Mouse (Mus musculus): ENCODE results near the gene Pla2g4e. TPM values are rescaled to one million over a fixed set of nuclear protein-coding genes. Genes with fewer than 3 reads are reported as not detected.
A peak's percentile ranks its signal among the peaks of the same experiment; 100 is the strongest.

The Pla2g4e gene
- total RNA-seq, 2 experiments from 2014 or later, result 39.9 to 42.6 TPM

DNA sequence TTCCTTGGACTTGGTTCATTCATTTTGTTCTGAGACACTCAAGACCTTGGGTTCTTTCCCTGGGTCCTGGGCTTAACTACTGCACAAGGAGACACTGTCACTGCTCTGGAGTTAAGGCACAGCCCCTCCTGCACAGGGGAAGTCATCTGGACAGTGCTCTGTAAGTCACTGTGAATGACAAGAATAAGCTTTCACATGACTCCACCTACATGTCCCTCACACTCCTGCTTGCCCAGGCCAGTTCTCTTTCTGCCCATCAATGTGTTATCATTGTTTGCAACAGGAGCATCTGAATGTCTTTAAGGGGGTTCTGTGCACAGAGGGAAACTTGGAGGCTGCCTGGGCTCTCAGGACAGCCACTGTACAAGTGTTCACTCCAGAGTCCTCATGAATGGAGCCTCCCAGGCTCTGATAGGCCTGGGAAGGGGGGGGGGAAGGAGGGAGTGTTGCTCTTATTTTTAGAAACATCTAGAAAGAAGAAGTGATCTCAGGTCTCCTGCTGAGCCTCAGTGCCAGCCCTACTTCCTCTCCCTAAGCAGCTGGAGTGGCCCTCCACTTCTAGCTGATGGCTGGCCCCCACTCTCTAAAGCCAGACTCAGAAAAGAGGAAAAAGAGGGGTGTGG, 110.6 kb downstream of the Pla2g4e start:
- intact Hi-C loops (cut with DNase I), result no loop called here
- peak; percentile 20 to 42 for DNase-seq (ENCODE audit: extremely low spot score in 1 of 2, low spot score in 2 of 2)

DNA sequence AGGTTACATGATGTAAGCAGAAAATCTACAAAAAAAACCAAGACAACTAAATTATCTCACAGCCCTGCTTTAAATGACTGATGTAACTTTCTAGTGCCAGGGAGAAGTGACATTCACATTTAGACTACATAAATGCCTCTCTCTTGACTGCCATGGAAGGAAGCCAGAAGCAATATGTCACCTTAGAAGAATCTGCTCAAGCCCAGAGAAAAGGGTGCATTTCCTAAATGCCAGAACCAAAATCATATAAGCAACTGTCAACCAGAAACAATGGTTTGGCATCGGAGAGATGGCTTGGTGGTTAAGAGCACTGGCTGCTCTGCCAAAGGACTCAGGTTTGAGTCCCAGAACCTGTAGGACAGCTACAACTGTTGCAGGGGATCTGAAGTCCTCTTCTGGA, 113.3 kb downstream of the Pla2g4e start:
- DNase-seq (ENCODE audit: extremely low spot score in 1 of 2, low spot score in 2 of 2), result no peak
- intact Hi-C loops (cut with DNase I), result no loop called here

DNA sequence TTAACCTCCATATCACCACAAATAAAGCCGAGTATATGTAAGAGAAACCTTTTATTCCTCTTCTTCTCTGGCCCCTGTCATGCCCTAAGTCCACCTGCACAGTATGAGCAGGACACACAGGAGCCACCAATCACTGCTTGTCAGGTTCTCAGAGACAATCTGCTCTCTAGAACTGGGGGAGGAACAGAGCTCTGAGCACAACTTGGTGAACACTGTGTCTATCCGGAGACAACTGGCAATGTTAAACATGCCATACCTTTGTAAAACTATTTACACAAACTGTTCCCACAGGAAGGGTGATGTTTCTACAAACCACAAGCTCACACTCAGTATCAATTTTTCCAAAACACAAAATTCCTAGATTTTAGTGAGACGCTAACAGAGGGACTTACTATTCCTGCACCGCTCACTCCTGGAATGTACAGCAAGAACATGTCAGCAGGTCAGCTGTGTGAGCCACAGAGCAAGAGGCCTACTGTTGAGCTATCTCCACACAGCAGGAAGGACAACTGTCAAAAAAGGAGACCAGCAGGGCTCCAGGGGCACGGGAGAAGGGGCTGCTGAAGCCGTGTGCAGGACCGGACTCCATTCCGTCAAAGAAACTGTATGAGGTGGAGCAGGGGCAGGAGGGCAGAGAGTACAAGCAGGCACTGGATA, 115.8 kb downstream of the Pla2g4e start:
- intact Hi-C loops (cut with DNase I), result no loop called here
- DNase-seq (ENCODE audit: extremely low spot score in 1 of 2, low spot score in 2 of 2), result no peak

DNA sequence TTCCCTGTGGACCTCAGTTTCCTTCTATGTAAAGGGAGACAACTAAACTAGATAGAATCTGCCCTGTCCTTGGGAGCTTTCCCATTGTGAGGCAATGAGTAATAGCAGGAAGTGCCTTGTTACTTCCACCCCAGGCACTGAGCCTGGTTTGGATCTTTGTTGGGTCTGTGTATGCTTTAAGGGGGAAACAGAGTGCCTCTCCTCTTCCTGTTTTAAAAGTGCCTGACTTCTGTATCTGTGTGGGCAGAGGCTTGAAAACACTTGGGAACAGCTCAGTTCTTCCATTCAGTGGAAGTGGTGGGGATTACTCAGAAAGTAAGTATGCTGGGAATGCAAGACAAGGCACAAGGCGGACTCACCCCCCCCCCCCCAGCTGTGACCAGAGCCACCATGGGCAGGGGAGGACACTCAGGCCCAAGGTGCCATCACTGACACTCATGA, 116.5 kb downstream of the Pla2g4e start:
- no peak for DNase-seq (ENCODE audit: extremely low spot score in 1 of 2, low spot score in 2 of 2)

DNA sequence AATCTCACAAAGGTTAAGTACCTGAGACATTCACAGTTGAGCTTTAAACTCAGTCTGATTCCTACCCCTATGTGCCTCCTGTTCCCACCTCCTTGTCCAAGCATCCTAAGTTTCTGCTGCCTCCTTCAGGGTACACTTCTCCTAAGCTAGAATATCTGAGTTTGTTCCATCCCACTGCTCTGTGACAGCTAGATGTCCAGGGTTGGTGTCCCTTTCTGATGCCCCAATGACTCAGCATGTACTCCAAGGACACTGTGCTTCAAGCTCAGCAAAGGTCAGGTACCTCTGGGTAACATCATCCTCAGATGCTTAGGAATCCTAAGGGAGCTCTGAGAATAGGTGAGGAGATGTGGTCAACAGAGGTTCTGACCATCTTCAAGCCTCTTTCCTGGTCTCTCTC, 117.1 kb downstream of the Pla2g4e start:
- intact Hi-C loops (cut with DNase I), result no loop called here
- no peak for DNase-seq (ENCODE audit: extremely low spot score in 1 of 2, low spot score in 2 of 2)

More for the DNA sequence above, 116.5 kb downstream of the Pla2g4e start:
- intact Hi-C loops (cut with DNase I), result no loop called here

DNA sequence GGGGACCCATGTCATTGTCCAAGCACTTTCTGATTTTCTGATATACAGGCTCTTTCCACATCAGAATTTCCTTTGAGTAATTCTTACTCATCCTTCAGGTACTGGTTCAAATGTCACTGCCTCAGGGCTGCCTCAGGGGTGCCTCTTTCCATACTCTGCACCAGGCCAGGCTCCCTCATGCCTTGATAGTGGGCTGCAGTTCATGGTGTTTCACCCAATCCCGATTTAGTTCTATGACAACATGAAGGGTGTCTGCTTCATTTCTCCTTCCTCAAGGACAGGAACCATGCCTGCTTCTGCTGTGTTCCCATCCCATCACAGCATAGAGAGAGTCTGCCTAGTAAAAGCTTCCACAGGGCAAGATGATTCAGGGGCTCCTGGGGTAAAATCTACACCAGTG, 118.2 kb downstream of the Pla2g4e start:
- no peak for DNase-seq (ENCODE audit: extremely low spot score in 1 of 2, low spot score in 2 of 2)
- intact Hi-C loops (cut with DNase I), result no loop called here

DNA sequence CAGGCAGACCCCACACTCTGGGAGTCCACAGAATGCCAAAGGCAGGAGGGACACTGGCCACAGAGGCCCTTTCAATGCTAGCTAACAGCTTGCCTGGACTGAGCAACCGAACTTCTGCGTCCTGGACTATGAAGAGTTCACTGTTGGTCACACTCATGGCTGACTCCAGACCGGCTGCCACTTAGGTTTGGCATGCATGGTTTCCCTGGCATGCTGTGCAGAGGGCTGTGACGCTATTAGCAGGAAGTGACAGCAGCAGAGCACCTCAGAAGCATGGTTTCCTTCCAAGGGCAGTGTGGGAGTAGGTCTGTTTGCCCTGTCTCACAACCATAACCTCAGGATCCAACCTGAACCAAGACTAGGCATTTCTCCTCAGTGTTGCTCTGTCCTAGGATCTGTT, 118.7 kb downstream of the Pla2g4e start:
- no peak for DNase-seq (ENCODE audit: extremely low spot score in 1 of 2, low spot score in 2 of 2)
- intact Hi-C loops (cut with DNase I), result no loop called here

DNA sequence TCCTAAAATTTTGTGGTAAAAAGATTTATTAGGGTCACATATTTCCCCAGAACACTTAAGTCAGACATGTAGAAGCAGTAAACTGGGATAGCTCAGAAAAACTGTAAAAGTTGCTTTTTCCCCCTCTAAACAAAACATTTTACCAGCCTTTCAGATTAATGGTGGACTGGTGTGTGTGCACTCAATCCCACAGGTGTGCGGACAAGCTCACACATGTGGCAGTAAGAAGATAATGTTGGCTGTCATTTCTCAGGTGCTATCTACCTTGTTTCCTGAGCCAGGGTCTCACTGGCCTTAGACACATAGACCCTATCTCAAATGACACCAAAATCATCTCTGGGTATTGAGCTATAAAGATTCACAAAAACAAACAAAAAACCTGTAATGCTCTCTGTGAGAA, 119.7 kb downstream of the Pla2g4e start:
- intact Hi-C loops (cut with DNase I), result no loop called here
- DNase-seq (ENCODE audit: extremely low spot score in 1 of 2, low spot score in 2 of 2), result no peak

DNA sequence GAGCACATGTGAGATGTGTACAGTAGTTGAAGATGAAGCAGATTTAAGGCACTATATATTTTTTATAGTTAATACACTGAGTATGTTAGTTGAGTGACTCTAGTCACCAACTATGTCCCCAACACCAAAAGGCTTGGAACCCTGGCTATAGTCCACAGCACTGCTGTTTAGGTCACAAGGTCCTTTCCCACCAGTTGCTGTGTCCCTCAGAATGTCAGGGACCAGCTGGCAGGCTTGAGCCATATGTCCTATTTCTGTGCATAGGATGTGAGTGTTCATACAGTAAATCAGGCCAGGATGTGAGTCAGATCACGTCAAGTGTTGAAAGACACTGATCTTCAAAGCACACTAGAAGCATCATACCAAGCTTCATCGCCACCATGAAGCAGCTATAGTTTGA, 120.2 kb downstream of the Pla2g4e start:
- no peak for DNase-seq (ENCODE audit: extremely low spot score in 1 of 2, low spot score in 2 of 2)
- intact Hi-C loops (cut with DNase I), result no loop called here

DNA sequence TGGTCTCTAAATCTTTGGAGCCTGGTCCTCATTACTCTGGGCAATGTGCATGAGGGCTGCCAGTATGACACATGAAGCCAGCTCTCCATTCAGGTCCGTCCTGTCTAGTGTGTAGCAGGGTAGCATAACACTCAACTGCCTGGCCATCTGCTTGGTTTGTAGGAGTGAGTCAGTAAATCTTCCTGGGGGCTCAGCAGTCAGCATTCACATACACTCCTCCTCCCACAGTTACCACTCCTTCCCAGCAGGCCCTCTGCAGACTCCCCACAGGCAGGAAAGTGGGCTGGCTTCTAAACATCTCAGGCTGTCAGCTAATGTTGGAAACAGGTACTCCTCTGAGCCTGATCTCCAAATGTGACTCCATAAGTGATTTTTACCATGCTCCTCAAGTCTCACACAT, 121.0 kb downstream of the Pla2g4e start:
- no peak for DNase-seq (ENCODE audit: extremely low spot score in 1 of 2, low spot score in 2 of 2)
- intact Hi-C loops (cut with DNase I), result no loop called here

DNA sequence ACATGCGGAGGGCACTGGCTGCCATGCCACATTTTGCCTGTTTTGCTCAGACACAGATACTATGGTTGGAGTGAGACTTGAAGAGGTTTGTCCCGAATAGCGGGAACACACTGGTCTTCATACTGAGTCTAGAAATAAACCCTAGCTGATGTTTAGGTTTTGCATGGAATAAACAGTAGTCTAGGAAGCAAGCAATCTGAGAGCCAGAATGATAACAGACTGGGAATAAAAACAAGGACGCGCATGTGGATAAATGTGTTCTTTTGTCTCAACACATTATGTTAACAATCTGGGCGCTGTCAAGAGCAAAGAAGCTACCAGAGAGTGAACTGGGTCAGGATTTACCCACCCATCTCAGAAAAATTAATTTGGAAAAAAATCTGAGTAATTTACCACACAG, 122.2 kb downstream of the Pla2g4e start:
- DNase-seq (ENCODE audit: extremely low spot score in 1 of 2, low spot score in 2 of 2), result no peak
- intact Hi-C loops (cut with DNase I), result no loop called here

DNA sequence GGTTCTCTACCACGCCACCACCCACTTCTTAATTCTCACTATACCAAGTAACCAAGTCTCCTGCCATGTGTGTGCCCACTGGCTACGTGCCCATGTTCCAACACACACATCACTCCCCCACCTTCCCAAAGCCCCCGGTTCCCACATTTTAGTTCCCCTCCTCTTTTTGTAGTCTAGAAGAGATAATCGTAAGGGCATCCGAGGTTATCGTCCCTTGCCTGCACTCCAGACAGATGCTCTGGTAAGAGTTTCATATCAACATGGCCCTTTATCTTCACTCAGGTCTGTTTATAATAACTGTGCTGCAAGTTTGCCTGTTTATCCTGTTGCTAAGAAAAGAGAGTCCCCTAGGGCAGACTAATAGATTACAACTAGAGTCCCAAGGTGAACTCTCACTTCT, 127.8 kb downstream of the Pla2g4e start:
- no peak for DNase-seq (ENCODE audit: extremely low spot score in 1 of 2, low spot score in 2 of 2)
- intact Hi-C loops (cut with DNase I), result no loop called here

Other genes starting within 250 kb of the Pla2g4e start
- gene Jmjd7, start 217.9 kb downstream of the Pla2g4e start, total RNA-seq (2021), result 1 to 10 TPM; 5.6 to 6.2 TPM
- 1 to 10 TPM in 1 of 2 experiments, under 1 TPM in 1; 0.71 to 1.6 TPM for gene Gm28042, start 217.8 kb downstream of the Pla2g4e start, total RNA-seq (2021)
- 1 to 10 TPM; 2.6 to 3.3 TPM for gene Pla2g4b, start 211.9 kb downstream of the Pla2g4e start, total RNA-seq (2021)
- 10 to 100 TPM in 1 of 2 experiments, 1 to 10 TPM in 1; 9.4 to 10.7 TPM for gene Ehd4, start 90.7 kb downstream of the Pla2g4e start, total RNA-seq (2021)
- under 1 TPM; 0.39 to 0.49 TPM for gene Pla2g4d, start 43.9 kb upstream of the Pla2g4e start, total RNA-seq (2021)
- not detected for gene Pla2g4f, start 68.8 kb upstream of the Pla2g4e start, total RNA-seq (2021)
- 10 to 100 TPM; 54.0 to 56.9 TPM for gene Vps39, start 107.8 kb upstream of the Pla2g4e start, total RNA-seq (2021)
- 10 to 100 TPM; 10.4 to 13.5 TPM for gene Ganc, start 158.6 kb upstream of the Pla2g4e start, total RNA-seq (2021)
- 10 to 100 TPM; 33.6 to 35.2 TPM for gene Tmem87a, start 158.8 kb upstream of the Pla2g4e start, total RNA-seq (2021)
- gene Capn3, start 210.7 kb upstream of the Pla2g4e start, total RNA-seq (2021), result 1 to 10 TPM; 3.0 to 4.7 TPM

Measured in left cerebral cortex, postnatal 10 days (tissue).